Mouse (Mus musculus) neutrophil, adult 5-6 weeks (primary cell): ENCODE measurements around the gene Pgm2l1. TPM values are rescaled to one million over a fixed set of nuclear protein-coding genes. Genes with fewer than 3 reads are reported as not detected.

Experiments
- ATAC-seq: fragments of 151-379, 151-347 bp; 2 replicates; pipeline ENCODE4 v1.8.0; 2017; ENCODE audit warnings: mild to moderate bottlenecking, moderate TSS enrichment; ENCODE audit not compliant: insufficient number of reproducible peaks, poor library complexity, low FRiP score, severe bottlenecking; ENCODE audit errors: extremely low read depth
- total RNA-seq: library from RNA; stranded (forward); fragments of 200-1000 nt; gene quantifications from 2 replicates; pipeline ENCODE4 v1.2.3, GENCODE M21; 2017

Gene Pgm2l1
- total RNA-seq, 1 experiment from 2014 or later, result 13.8 TPM

DNA sequence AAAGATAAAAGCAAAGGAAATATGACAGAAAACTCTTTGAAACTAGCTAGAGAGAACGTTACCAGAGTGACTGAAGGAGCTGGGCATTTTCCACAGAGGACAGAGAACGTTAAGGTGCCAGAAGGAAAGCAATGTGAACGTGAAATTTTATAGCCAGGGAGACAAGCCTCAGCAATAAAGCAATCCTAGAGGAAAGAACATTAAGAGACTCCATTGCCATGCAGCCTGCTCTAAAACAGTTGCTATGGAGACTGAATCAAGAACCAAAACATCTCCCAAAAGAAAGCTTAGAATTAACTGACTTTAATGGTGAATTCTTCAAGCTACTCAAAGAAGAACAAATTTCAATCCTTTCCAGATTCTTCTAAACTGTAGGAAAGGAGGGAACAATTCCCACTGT, 56.1 kb downstream of the Pgm2l1 start:
- no peak for ATAC-seq

DNA sequence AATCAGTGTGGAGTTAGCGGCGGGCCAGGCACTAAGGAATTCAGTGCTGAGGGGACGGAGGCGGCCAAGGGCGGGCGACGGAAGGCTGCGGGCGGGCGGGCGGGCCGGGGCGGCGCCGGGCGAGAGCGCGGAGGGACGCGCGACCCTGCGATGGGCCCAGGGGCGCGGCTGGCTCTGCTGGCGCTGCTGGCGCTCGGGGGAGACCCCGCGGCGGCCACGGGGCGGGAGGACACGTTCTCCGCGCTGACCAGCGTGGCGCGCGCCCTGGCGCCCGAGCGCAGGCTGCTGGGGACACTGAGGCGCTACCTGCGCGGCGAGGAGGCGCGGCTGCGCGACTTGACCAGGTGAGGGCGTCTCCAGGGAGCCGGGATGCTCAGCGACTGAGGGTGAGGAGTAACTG, 58.2 kb downstream of the Pgm2l1 start, which contains the start of gene P4ha3:
Gene P4ha3 (plus strand): TSS at position 138 of the 400 bp plus-strand sequence.
- no peak for ATAC-seq

DNA sequence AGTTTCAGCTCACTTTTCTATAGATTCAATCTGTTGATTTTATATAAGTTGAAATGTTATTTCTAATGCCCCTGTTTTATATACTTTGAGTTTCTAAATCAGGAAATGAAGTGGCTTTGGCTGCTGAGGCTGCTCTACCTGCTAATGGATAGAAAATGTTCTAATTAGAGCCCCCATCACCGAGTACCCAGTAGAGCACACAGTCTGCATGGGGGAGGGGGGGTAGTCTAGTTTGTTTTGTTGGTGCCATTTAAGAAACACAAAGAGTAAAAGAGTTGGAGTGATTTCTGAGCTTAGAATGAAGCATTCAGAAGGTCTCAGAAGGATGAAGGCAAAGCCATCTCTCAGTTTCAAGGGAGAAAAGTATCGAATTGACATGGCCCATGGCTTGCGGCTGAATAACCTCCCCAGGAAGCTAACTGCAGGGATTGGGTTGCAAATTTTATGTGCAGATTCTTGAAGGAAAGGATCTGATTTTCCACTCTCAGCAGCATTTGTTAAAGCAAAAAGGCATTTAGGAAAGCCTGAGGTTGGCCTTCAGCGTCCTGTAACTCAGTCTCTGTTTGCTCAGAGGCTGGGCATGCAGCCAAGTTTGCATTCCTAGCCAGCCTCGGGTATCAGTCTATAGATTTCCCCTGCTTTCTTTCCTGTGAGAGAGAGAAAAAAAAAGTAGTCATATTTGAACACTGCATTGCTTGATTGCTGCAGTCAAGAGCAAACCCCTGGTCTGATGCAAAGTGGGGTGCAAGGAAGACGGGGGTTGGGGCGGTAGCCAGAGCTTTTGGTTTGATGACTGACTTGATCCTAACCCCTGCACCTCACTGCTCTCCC, 60.8 kb downstream of the Pgm2l1 start:
- no peak for ATAC-seq

DNA sequence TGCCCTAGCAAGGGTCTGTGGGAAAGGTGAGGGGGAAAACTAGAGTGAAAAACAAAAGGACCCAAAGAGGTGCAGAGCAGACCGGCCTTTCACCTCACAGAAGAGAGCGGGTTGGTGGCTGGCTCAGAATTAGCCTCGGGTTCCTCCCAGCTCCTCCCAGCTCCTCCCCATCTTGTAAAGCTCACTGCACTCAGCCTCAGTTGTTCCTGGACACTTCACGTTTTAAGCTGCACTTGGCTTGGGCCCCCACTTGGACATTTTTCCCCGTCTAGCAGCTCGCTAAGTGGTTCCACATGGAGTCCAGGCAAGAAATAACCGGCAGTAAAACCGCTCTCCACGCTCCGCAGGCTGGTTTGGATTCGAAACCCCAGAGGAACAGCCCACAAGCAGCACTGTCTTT, 61.4 kb downstream of the Pgm2l1 start:
- ATAC-seq, result no peak

DNA sequence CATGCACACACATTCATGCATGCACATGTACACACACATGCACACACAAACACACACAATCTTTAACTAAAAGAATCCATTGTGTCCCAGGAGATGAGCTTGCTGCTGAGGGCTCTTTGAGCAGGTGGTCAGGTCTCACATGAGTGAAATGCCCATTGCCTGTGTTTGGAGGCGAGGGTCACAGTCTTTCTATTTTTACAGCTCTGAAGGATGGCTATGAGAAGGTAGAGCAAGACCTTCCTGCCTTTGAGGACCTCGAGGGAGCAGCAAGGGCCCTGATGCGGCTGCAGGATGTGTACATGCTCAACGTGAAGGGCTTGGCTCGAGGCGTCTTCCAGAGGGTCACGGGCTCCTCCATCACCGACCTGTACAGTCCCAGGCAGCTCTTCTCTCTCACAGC, 66.4 kb downstream of the Pgm2l1 start:
- ATAC-seq, result no peak

DNA sequence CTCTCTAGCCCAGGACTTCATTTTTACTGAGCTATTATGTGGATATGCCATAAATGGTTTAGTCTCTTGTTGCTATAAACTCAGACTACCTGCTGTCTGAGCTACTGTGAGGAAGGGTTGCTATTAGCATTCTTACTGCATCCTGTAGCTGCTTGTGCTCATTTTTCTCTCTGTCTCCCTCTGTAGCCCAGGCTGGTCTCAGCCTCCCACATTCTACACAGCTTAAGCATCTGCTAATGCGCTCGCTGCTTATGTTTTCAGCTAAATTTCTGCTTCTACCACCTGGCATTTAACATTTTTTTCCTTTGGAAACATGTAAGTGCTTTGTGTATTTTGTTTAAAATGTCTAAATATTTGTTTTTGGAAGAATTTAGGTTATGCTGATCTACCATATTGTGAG, 68.6 kb downstream of the Pgm2l1 start:
- ATAC-seq, result no peak

DNA sequence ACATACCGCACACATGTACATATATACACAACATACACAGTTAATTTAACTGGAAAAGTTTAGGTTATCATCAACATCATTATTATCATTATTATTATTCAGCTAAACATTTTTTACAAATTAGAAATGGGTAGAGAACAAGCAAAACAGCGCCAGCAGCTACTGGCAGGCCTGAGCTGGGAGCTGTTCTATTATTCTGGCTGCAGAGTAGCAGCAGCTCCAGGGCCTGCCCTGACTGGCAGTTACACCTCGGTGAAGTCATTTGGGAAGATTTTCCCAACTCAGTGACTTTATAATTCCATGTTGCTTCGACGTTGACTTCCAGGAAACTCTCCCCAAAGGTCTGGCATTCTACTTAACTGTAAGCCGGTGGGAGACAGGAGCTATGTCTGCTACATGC, 69.5 kb downstream of the Pgm2l1 start:
- ATAC-seq, result no peak

DNA sequence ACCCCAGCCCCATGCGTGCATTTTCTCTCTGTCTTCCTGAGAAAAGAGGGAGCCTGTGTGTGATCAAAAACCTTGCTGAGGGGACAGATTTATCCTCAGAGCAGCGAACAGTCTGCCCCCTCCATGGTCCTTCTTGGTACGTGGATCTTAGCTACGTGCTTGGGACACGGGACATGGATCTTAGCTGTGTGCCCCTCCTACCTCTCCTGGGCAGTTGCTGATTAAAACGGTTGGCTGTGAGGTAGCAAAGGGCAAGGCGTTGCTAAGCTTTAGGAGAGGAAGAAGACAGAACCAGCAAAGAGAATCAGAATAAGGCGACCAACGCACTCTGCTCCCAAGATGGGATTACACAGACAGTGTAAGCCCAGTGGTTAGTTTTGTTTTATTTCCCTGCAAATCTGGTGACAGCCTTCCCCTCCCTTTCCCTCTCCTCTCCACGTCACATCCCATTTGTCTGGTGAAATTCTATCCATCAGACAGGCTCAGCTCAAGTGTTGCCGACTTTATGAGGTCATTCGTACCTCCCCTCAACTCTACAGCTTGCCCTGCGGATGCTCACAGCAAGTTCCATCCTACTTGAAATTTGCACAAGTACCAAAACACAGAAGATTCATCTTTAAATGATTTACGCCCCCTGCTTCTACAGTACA, 71.8 kb downstream of the Pgm2l1 start:
- no peak for ATAC-seq

DNA sequence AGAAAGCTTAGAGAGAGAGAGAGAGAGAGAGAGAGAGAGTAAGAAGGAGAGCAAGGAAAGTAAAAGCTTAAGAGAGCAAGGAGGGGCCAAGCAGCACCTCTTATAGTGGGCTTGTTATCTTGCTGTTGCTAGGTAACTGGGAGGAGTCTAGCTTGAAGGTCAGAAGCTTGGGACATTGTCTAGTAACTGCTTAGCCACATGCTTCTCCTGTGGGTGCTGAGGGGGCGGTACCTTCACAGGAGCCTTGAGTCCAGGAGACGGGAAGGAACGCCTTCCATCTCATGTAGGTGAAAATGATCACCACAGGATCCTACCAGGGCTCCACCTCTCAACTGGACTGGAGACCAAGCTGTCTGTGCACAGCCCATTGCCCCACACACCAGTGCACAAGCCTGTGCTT, 74.2 kb downstream of the Pgm2l1 start:
- no peak for ATAC-seq

DNA sequence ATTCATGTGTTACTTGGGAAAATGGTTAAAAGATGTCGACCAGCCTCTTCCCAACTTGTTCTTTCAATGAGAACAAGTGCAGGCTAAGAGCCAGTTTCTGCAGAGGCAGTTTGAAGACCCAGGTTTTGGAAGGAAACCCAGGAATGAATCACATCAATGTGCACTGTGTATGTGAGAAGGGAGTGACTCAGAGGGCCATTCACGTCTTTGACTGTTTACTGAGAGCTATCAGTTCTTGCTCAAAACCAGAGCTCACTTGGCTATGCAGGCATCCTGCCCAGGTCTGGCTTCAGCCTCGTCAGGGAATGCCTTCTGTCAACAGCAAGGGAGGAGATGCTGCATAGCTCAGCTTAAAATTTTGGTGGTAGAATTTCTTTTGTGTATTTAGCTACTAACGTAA, 75.1 kb downstream of the Pgm2l1 start:
- no peak for ATAC-seq

DNA sequence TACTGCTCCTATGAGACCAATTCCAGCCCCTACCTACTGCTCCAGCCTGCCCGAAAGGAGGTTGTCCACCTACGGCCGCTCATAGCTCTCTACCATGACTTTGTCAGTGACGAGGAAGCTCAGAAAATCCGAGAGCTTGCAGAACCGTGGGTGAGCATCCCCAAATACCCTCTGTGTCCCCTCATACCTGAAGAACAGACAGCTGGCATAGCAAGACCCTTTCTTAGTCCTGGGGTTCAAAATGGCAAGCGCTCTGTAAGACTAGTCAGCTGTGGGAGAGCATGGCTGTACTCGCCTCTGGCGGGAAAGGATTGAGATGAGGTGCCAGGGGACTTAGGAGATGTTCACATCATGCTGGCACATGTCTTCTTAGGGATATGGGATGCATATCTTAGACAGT, 78.7 kb downstream of the Pgm2l1 start:
- ATAC-seq, result no peak

DNA sequence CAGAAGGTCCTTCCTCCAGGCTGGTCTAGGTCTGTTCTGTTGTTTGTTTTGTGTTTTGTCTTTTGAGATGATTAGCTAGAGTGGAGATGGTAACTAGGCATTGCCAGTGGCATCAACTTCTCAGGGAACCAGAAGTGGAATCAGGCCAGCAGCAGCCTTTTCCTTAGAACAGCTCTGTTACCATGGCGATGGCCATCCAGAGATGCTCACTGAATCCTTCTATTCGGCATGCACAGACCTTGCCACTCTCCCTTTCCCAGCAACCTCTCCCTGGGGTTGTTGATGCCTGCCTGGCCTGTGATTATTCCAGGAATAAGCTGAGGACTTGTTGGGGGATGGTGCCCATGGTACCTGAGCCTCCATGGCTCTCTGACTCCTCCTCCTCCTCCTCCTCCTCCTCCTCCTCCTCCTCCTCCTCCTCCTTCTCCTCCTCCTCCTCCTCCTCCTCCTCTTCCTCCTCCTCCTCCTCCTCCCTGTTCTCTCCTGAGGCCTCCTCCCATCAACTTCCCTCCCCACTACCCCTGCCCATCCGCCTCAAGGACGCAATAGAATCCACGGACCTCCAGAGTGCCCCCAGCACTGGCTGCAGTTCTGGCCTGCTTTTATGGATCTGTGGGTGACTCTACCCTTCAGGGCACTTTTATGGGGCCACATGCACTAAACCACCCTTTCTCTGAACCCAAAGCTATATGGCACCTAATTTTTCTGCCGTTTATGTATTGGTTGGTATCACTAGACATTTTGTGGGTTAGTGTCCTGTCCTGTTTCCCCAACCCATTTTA, 80.9 kb downstream of the Pgm2l1 start:
- ATAC-seq, result no peak

DNA sequence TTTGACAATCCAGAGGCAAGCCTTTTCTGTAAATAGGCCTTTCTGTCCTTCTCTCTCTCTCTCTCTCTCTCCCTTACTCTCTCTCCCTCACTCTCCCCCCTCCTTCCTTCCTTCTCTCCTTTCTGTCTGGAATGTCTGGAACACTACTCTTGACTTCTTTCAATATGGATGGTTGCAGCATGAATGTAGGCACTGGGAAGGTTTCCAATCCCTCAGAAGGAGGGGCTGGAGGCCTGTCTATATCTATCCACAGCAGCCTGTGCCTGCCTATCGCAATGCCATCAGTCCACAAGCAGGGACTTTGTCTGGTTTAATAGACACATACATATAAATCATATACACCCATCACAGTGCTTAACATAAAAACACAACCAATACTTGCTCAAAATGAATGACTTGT, 82.0 kb downstream of the Pgm2l1 start:
- no peak for ATAC-seq

DNA sequence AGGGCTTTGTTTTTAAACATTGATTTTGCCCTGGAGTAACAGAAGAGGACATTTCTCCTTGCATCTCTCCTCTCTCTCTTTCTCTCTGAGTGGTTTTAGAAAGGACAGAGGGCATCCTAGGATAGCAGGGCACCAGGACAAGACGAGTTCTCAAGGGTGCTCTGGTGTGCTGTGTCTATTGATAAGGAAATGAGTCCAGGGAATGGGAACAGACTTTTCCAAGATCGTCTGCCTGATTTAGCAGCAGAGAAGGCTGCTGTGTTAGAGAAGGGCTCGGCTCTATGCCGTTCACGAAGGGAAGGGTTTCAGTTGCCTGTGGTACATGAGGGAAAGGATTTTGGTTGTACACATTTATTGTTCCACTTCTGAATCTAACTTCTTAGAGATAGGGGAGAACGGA, 82.5 kb downstream of the Pgm2l1 start:
- no peak for ATAC-seq

DNA sequence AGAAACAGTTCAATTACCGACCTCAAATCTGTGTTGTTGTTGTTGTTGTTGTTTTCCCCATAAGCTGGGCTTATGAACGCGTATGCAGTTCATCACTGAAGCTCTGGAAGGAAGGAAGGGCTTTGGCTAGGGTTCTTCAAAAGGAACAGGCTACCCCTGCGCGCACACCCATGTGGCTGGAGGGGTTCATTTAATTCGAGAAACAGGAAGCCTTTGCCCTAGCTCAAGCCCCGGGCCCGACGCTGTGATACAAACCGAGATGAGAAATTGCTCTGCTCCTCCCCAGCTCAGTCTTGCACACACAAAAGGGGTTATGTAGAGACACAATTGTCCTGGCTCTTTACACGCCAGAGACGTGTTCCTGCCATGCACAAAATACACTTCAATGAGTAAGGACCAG, 83.1 kb downstream of the Pgm2l1 start:
- ATAC-seq, result no peak

DNA sequence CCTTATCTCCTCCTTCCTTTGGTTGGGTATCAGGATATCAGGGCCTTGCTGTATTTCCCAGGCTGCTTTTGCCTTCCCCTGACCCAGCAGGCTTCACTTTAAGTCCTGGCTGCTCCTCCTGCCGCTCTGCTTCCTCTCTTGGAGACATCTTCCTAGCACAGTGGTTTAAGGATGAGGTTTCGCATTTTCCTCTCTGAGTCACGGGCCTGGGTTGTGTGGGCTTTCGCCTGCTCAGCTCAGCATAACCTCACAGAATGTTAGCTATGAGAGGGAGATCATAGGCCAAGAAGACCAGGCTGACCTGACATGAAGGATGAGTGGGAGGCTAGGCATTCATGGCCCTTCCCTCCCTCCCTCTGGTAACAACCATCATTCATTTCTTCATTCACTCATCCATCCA, 85.5 kb downstream of the Pgm2l1 start:
- no peak for ATAC-seq

DNA sequence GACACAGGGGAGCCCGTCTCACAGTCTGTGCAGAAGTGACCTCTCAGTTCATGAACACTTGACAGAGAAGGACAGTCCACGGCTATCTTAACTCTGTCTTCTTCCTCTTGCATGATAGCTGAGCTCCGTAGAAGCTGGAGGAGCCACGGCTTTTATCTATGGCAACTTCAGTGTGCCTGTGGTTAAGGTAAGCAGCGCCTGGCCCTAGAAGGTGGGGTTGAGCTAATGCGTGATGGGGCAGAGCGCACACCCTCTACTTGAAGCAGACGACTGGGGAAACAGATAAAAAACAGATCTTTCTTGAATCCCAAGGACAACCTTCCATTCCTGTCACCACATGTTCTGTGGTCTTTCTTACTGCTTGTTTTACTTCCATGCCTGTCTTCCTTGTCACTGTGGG, 89.7 kb downstream of the Pgm2l1 start:
- ATAC-seq, result no peak

DNA sequence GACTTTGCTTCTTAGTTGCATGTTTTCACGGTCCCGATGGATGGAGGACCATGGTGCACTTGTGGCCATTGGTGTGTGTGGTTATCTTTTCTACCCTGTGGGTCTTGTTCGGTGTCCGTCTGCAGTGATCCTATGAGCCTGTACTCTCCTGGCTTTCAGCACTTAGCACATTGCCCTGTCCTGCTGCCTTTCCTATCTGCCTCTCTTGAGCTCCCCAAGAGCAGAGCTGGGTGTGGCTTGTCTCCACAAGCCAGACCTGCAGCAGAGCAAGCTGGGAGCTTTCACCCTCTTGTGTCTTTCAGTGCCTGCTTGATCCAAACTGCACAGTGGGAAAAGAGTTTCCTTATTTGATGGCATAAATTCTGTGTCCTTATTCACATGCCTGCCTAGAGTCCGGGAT, 90.3 kb downstream of the Pgm2l1 start:
- ATAC-seq, result no peak

DNA sequence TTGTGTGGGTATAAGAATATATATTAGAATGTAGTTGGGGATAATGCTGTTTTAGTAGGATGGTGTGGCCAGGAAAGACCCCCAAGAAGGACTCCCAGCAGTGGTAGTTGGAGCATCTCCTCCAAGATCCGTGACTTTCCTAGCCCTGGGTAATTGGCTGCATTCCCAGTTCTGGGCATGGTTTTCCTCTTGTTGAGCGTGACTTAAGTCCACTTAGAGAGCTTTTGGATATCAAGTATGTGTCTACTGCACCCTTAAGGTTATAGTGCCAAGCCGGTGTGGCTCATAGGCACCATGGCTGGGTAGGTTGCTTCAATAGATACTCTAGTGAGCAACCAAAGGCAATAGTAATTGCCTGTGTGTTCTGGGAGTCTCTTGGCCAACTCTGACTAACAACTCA, 96.5 kb downstream of the Pgm2l1 start:
- ATAC-seq, result no peak

DNA sequence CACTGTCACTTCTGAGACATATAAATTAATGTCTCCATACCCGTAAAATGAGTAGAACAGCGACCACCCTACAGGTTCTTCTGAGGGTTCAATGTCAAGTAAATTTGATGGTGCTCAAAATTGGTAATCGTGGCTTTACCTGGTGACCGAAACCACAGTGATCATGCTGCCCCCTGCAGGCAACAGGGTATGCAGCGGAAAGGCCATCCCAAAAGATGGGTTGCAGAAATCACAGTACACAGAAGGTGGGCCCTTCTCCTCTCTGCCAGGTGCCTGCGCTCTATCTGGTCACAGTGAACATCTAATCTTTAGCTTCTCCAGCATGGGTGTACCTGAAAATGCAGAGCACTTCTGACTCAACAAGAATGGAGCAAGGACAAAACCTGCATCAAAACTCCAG, 98.3 kb downstream of the Pgm2l1 start:
- no peak for ATAC-seq
